Mouse (Mus musculus) testis, adult 2 months (tissue): ENCODE data around the gene Upb1.

Experiments used
- CTCF ChIP-seq: fragments of 200-500 bp; IDR thresholded peaks from 2 replicates; pipeline ENCODE4 v1.5.1; 2012; ENCODE audit warnings: low read depth, mild to moderate bottlenecking, inconsistent platforms, low read length, moderate library complexity; ENCODE audit not compliant: control insufficient read depth, insufficient read depth, insufficient replicate concordance
- POLR2A ChIP-seq: fragments of 200-500 bp; IDR thresholded peaks from 2 replicates; pipeline ENCODE4 v1.6.1; 2012; ENCODE audit warnings: low read depth, mild to moderate bottlenecking, inconsistent platforms, low read length, moderate library complexity; ENCODE audit not compliant: control insufficient read depth

GRCm38 (mm10) chr10:75437284-75437683, 36.4 kb downstream of the Upb1 start:
- TF ChIP-seq CTCF (no peak), POLR2A (no peak)
